Mouse (Mus musculus): Measurements from ENCODE around the gene Wdfy3. TPM values are rescaled to one million over a fixed set of nuclear protein-coding genes. Genes with fewer than 3 reads are reported as not detected.
A peak's percentile ranks its signal among the peaks of the same experiment; 100 is the strongest.

Gene Wdfy3
- polyA plus RNA-seq, 1 experiment: not detected

- WGBS: 96% methylated on average over 6 of the region's 6 CpGs
- no peak overlapping the region for H3K4me3 ChIP-seq (ENCODE audit: insufficient read depth, low read depth, low read length)
- TF ChIP-seq CTCF (IDR thresholded peaks at IDR 0.05; ENCODE audit: insufficient read depth, low read depth, low read length) (no peak), POLR2A (IDR thresholded peaks at IDR 0.05; ENCODE audit: insufficient read depth, low read depth, low read length) (no peak)
- H3K4me1 ChIP-seq (ENCODE audit: control insufficient read depth, insufficient read depth, low read length): peaks cover 15% of the 10 kb centered on the region
- no peak overlapping the region for H3K27ac ChIP-seq (ENCODE audit: insufficient read depth, low read depth, low read length)
Measured at GRCm38 (mm10) chr5:101832042-101832441, 237.7 kb downstream of the Wdfy3 start.

GRCm38 (mm10) chr5:101830180-101830579 lies 239.5 kb downstream of the Wdfy3 start:
- WGBS: 77% methylated on average over 8 of the region's 8 CpGs
- no peak overlapping the region for H3K4me3 ChIP-seq (ENCODE audit: insufficient read depth, low read depth, low read length)
- TF ChIP-seq POLR2A (IDR thresholded peaks at IDR 0.05; ENCODE audit: insufficient read depth, low read depth, low read length): no peak
- no peak for TF ChIP-seq CTCF (IDR thresholded peaks at IDR 0.05; ENCODE audit: insufficient read depth, low read depth, low read length)
- peaks cover 28% of the 10 kb centered on the region for H3K4me1 ChIP-seq (ENCODE audit: control insufficient read depth, insufficient read depth, low read length)
- no peak overlapping the region for H3K27ac ChIP-seq (ENCODE audit: insufficient read depth, low read depth, low read length)

GRCm38 (mm10) chr5:101828932-101829331 lies 240.8 kb downstream of the Wdfy3 start:
- TF ChIP-seq CTCF (IDR thresholded peaks at IDR 0.05; ENCODE audit: insufficient read depth, low read depth, low read length) (no peak), POLR2A (IDR thresholded peaks at IDR 0.05; ENCODE audit: insufficient read depth, low read depth, low read length) (no peak)
- Histone ChIP-seq H3K4me1 (ENCODE audit: control insufficient read depth, insufficient read depth, low read length) (peaks cover 34% of the 10 kb centered on the region), H3K27ac (ENCODE audit: insufficient read depth, low read depth, low read length) (no peak overlapping the region), H3K4me3 (ENCODE audit: insufficient read depth, low read depth, low read length) (no peak overlapping the region)
- WGBS: 63% methylated on average over 3 of the region's 3 CpGs

GRCm38 (mm10) chr5:101827477-101827876 lies 242.2 kb downstream of the Wdfy3 start:
- H3K4me1 ChIP-seq (ENCODE audit: control insufficient read depth, insufficient read depth, low read length): peaks cover 39% of the 10 kb centered on the region
- no peak for TF ChIP-seq CTCF (IDR thresholded peaks at IDR 0.05; ENCODE audit: insufficient read depth, low read depth, low read length)
- no peak for TF ChIP-seq POLR2A (IDR thresholded peaks at IDR 0.05; ENCODE audit: insufficient read depth, low read depth, low read length)
- no peak overlapping the region for H3K4me3 ChIP-seq (ENCODE audit: insufficient read depth, low read depth, low read length)
- H3K27ac ChIP-seq (ENCODE audit: insufficient read depth, low read depth, low read length): no peak overlapping the region
- WGBS: 42% methylated on average over 12 of the region's 12 CpGs

DNA sequence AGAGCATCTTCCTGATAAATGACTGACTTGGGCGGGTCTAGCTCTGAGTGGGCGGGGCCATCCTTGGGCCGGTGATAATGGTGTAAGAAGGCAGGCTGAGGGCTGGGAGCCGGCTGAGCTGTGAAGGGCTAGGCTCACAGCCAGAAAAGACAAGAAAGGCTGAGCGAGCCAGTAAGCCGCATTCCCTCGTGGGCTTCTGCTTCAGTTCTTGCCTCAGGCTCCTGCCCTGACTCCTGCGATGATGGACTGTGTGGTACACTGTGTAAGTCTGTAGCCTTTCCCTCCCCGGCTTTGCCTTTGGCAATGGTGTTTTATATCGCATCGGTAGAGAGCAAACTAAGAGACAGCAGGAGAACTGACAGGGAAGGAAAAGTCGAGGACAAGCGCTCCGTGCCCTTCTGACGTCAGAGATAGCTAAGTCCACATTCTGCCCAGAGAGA lies 243.2 kb downstream of the Wdfy3 start:
- H3K4me1 ChIP-seq (ENCODE audit: control insufficient read depth, insufficient read depth, low read length): peaks cover 39% of the 10 kb centered on the region
- H3K27ac ChIP-seq (ENCODE audit: insufficient read depth, low read depth, low read length): peak overlapping the region; percentile 31; the same call in 1 of the 2 replicates
- TF ChIP-seq CTCF (IDR thresholded peaks at IDR 0.05; ENCODE audit: insufficient read depth, low read depth, low read length) (no peak), POLR2A (IDR thresholded peaks at IDR 0.05; ENCODE audit: insufficient read depth, low read depth, low read length) (no peak)
- no peak overlapping the region for H3K4me3 ChIP-seq (ENCODE audit: insufficient read depth, low read depth, low read length)
- WGBS: 16% methylated on average over 15 of the region's 15 CpGs

- TF ChIP-seq POLR2A (IDR thresholded peaks at IDR 0.05; ENCODE audit: insufficient read depth, low read depth, low read length) (no peak), CTCF (IDR thresholded peaks at IDR 0.05; ENCODE audit: insufficient read depth, low read depth, low read length) (no peak)
- Histone ChIP-seq H3K27ac (ENCODE audit: insufficient read depth, low read depth, low read length) (peak overlapping the region; percentile 34; the same call in 1 of the 2 replicates), H3K4me3 (ENCODE audit: insufficient read depth, low read depth, low read length) (no peak overlapping the region), H3K4me1 (ENCODE audit: control insufficient read depth, insufficient read depth, low read length) (peaks cover 39% of the 10 kb centered on the region)
- 28% methylated on average over 13 of the region's 13 CpGs for WGBS
Measured at GRCm38 (mm10) chr5:101825111-101825911, 244.4 kb downstream of the Wdfy3 start.

GRCm38 (mm10) chr5:101822311-101822670 lies 247.4 kb downstream of the Wdfy3 start:
- peaks cover 42% of the 10 kb centered on the region for H3K4me1 ChIP-seq (ENCODE audit: control insufficient read depth, insufficient read depth, low read length)
- H3K4me3 ChIP-seq (ENCODE audit: insufficient read depth, low read depth, low read length): no peak overlapping the region
- TF ChIP-seq CTCF (IDR thresholded peaks at IDR 0.05; ENCODE audit: insufficient read depth, low read depth, low read length) (no peak), POLR2A (IDR thresholded peaks at IDR 0.05; ENCODE audit: insufficient read depth, low read depth, low read length) (no peak)
- WGBS: 71% methylated on average over 6 of the region's 6 CpGs
- H3K27ac ChIP-seq (ENCODE audit: insufficient read depth, low read depth, low read length): no peak overlapping the region

DNA sequence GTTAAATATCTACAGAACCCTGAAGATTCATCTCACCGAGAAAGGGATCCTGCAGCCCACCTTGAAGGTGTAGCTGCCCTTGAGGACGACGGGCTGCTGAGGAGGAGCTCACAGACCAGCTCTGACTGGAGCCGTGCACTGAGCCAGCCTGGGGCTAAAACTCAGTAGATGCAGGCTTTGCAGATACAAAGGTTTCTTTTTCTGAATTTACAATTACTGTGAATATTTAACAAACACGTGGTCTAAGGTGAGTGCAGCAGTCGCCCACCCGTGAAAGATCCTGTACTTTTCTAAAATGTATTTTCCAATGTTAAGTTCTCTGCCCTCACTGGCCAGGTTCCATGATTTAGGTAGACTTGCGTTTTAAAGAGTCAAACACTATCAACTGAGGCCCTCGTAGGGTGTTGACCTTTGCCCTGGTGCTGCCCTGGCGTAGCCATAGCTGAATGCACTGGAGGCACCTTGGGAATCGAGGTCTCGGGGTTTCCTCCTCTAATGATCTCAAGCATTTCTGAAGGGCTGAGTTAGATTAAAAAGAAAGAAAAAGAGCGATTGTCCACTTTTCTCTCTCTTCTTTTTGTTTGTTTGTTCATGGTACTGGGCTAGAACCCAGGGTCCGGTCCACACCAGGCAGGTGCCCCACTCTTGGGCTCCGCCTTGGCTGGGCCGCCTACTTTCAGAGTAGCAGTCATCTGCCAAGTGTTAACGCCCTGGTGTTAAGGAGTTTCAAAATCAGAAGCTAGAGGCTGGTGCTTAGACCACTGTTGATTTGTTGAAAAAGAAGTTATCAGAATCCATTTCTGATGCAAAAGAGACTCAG lies 248.0 kb downstream of the Wdfy3 start:
- peaks cover 44% of the 10 kb centered on the region for H3K4me1 ChIP-seq (ENCODE audit: control insufficient read depth, insufficient read depth, low read length)
- H3K27ac ChIP-seq (ENCODE audit: insufficient read depth, low read depth, low read length): no peak overlapping the region
- WGBS: 81% methylated on average over 17 of the region's 17 CpGs
- no peak for TF ChIP-seq POLR2A (IDR thresholded peaks at IDR 0.05; ENCODE audit: insufficient read depth, low read depth, low read length)
- no peak for TF ChIP-seq CTCF (IDR thresholded peaks at IDR 0.05; ENCODE audit: insufficient read depth, low read depth, low read length)
- no peak overlapping the region for H3K4me3 ChIP-seq (ENCODE audit: insufficient read depth, low read depth, low read length)

DNA sequence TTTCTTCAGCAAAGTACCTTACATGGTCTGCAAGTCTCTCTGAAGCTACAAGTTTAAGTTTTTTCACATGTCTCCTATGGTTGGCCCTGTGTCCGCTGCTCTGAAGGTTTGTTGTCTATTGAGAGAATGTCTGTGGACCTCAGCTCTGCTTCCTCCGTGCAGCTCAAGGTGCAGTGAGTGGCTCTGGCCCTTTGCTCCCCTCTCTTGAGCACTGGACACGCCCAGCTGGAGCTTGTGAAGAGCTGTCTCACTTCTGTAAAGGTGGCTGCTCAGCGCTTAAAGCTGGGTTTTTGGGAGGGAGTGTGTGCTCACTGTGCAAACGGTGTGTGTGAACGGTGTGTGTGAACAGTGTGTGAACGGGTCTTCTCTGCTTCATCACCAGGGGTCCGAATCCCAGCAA lies 248.7 kb downstream of the Wdfy3 start:
- Histone ChIP-seq H3K4me1 (ENCODE audit: control insufficient read depth, insufficient read depth, low read length) (peaks cover 45% of the 10 kb centered on the region), H3K27ac (ENCODE audit: insufficient read depth, low read depth, low read length) (no peak overlapping the region), H3K4me3 (ENCODE audit: insufficient read depth, low read depth, low read length) (no peak overlapping the region)
- no peak for TF ChIP-seq POLR2A (IDR thresholded peaks at IDR 0.05; ENCODE audit: insufficient read depth, low read depth, low read length)
- TF ChIP-seq CTCF (IDR thresholded peaks at IDR 0.05; ENCODE audit: insufficient read depth, low read depth, low read length): no peak
- WGBS: 75% methylated on average over 8 of the region's 8 CpGs

Data from olfactory bulb, adult 2 months (tissue).